Mouse (Mus musculus) limb, embryonic 12.5 days (tissue): ENCODE data around the gene Sall2. TPM values are rescaled to one million over a fixed set of nuclear protein-coding genes. Genes with fewer than 3 reads are reported as not detected.

ENCODE experiments used
- ATAC-seq: fragments of 200-750 bp; cut with Nextera tagmentation; 2 replicates; pipeline ENCODE4 v1.8.0; 2017; ENCODE audit warnings: low read depth, moderate TSS enrichment; ENCODE audit not compliant: insufficient number of reproducible peaks, insufficient read depth, low FRiP score, low TSS enrichment
- H3K27ac ChIP-seq: fragments of 300-500 bp; sonication (generic); 2 replicates; pipeline ENCODE4 v1.5.1; 2016; ENCODE audit warnings: mild to moderate bottlenecking, moderate library complexity
- H3K27me3 ChIP-seq: fragments of 300-500 bp; sonication (generic); 2 replicates; pipeline ENCODE4 v1.6.1; 2016; ENCODE audit warnings: mild to moderate bottlenecking, moderate library complexity
- H3K36me3 ChIP-seq: fragments of 300-500 bp; sonication (generic); 2 replicates; pipeline ENCODE4 v1.6.1; 2016; ENCODE audit warnings: mild to moderate bottlenecking, moderate library complexity
- H3K4me1 ChIP-seq: fragments of 300-500 bp; sonication (generic); replicated peaks from 2 replicates; pipeline ENCODE4 v1.6.1; 2016
- H3K4me2 ChIP-seq: fragments of 300-500 bp; sonication (generic); 2 replicates; pipeline ENCODE4 v1.6.1; 2016; ENCODE audit warnings: mild to moderate bottlenecking, moderate library complexity
- H3K4me3 ChIP-seq: fragments of 300-500 bp; sonication (generic); replicated peaks from 2 replicates; pipeline ENCODE4 v1.5.1; 2016; ENCODE audit warnings: mild to moderate bottlenecking
- H3K9ac ChIP-seq: fragments of 300-500 bp; sonication (generic); replicated peaks from 2 replicates; pipeline ENCODE4 v1.6.1; 2016; ENCODE audit warnings: mild to moderate bottlenecking, moderate library complexity
- H3K9me3 ChIP-seq: fragments of 300-500 bp; sonication (generic); 2 replicates; pipeline ENCODE4 v1.6.1; 2016; ENCODE audit warnings: mild to moderate bottlenecking, moderate library complexity
- WGBS: fragments of 180-500 bp; shearing (Covaris S2); methylation state at CpG from one replicate; pipeline ENCODE4 v1.1.7; 2016; 5-methylcytosine and 5-hydroxymethylcytosine counted together
- polyA plus RNA-seq: library from polyadenylated mRNA; unstranded; fragments of >200 nt; fragmentation: Nextera tagmentation; extraction: Ambion mirVana; gene quantifications from 2 replicates; pipeline ENCODE4 v1.2.1, GENCODE M21; 2016

Sall2 gene
- polyA plus RNA-seq, 1 experiment from 2014 or later: 30.9 TPM

GRCm38 (mm10) chr14:52295558-52296264 is 32.9 kb downstream of the Sall2 start:
- no peaks in the 10 kb centered on the region for H3K9me3 ChIP-seq
- 74% methylated on average over 6 of the region's 6 CpGs for WGBS
- ATAC-seq: no peak

DNA sequence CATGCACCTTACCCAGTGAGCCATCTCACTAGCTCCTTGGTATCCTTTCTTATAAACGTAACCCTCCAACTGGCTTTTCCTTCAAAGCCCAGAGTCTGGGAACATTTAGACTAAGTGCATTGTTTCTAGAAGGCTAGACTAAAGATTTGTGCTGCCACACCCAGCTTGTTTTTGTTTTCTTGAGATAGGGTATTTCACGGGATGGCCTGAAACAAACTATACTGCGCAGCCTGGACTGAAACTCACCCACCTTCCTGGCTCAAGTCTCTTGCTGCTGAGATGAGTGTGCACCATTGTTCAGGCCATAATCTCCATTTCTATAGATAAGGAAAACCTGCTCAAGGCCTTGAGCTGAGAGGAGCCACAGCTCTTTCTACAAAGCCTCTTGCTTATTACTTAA is 44.4 kb downstream of the Sall2 start:
- Histone ChIP-seq H3K27ac (no peak overlapping the region), H3K27me3 (no peaks in the 10 kb centered on the region), H3K4me1 (peaks cover 5% of the 10 kb centered on the region), H3K4me3 (no peak overlapping the region), H3K36me3 (peaks cover 41% of the 10 kb centered on the region), H3K9ac (no peak overlapping the region), H3K9me3 (no peaks in the 10 kb centered on the region), H3K4me2 (no peak overlapping the region)
- 94% methylated on average over 3 of the region's 3 CpGs for WGBS
- no peak for ATAC-seq

More at GRCm38 (mm10) chr14:52295558-52296264, 32.9 kb downstream of the Sall2 start:
- H3K27me3 ChIP-seq: no peaks in the 10 kb centered on the region
- H3K27ac ChIP-seq: no peak overlapping the region
- no peak overlapping the region for H3K4me3 ChIP-seq
- H3K4me2 ChIP-seq: no peak overlapping the region
- no peak overlapping the region for H3K9ac ChIP-seq
- H3K4me1 ChIP-seq: no peaks in the 10 kb centered on the region
- H3K36me3 ChIP-seq: peaks cover 88% of the 10 kb centered on the region

DNA sequence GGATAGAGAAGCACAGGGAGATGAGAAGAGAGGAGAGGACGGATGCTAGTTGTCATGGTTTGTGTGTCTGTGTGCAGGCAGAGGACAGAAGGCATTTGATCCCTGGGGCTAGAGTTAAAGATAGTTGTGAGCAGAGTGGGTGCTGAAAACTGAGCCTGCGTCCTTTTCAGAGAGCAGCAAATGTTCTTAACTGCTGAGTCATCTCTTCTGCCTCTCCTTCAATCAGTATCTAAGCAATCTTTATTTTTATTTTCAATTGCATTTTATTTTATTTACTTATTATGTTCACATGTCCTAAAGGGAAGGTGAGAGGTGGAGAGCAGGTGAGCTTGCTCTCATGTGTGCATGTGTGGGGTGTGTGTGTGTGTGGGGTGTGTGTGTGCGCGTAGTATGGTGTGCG is 44.9 kb downstream of the Sall2 start:
- H3K27me3 ChIP-seq: no peaks in the 10 kb centered on the region
- H3K27ac ChIP-seq: no peak overlapping the region
- WGBS: 95% methylated on average over 5 of the region's 5 CpGs

DNA sequence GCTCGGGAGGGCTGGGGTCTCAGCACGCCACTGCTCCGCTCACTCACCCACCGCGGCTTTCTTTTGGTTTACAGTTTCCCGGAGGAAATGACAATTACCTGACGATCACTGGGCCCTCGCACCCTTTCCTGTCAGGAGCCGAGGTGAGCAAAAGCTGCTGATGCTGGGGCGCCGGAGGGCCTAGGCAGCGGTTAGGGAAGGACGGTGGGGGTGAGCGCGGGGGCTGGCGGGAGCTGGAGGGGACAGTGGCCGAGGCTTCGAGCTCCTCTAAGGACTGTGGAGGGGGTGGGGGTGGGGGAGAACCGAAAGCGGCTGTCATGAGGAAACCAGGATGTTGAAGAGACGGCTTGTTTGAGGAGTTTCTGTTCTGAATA is 48.8 kb downstream of the Sall2 start:
- 2% methylated on average over 21 of the region's 21 CpGs for WGBS
- H3K27me3 ChIP-seq: no peaks in the 10 kb centered on the region
- H3K4me1 ChIP-seq: peaks cover 8% of the 10 kb centered on the region
- no peaks in the 10 kb centered on the region for H3K9me3 ChIP-seq
- H3K4me2 ChIP-seq: peak overlapping the region; percentile 73
- peak overlapping the region; percentile 82 for H3K4me3 ChIP-seq
- peak overlapping the region; percentile 83 for H3K9ac ChIP-seq
- peak overlapping the region; percentile 77 for H3K27ac ChIP-seq
- ATAC-seq: peak; percentile 24; the same call in 1 of the 2 replicates
- H3K36me3 ChIP-seq: peaks cover 12% of the 10 kb centered on the region

More for the DNA sequence above, 44.9 kb downstream of the Sall2 start:
- Histone ChIP-seq H3K4me3 (no peak overlapping the region), H3K4me2 (no peak overlapping the region), H3K9me3 (no peaks in the 10 kb centered on the region), H3K36me3 (peaks cover 36% of the 10 kb centered on the region), H3K4me1 (peaks cover 5% of the 10 kb centered on the region), H3K9ac (no peak overlapping the region)
- no peak for ATAC-seq

DNA sequence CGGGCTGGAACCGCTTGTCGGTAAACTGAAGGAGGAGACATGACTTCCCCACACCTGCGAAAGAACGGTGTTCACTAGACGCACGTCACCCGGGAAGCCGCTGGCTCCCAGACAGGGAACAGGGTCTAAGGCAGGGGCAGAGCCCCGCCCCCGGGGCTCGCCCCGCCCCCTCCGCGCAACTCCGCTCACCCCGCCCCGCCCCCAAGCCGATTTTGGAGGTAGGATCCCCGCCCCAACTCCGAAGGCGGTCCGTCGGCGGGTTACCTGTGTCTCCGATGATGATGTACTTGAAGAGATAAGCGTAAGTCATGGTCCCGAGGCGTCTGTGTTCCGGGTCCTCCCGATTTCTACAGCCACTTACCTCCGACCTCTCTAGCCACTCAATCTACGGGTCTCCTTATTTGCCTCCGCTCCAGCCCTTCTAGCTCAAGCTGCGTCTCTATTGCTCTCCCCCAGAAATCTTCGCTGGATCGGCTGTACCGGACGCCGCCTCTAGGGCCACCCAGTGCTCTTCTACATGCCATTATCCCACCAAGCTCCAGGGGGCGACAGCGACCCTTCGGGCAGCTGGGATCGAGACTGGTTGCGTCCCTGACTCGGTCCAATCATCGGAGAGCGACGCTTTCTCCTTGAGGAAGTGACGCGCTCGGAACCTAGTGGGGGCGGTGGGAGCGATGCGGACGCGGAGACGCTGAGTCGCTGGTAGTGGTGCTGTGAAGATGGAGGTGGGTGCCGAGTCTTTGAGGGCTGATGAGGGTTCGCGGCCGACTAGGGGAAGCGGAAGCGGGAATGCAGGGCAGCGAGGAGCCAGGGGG is 49.4 kb downstream of the Sall2 start, which contains the start of the genes Tox4 and Rab2b:
TSS of gene Tox4 (plus strand) at position 215 of the 815 bp plus-strand sequence.
TSS of gene Rab2b (minus strand) at position 614 of the 815 bp plus-strand sequence.
- Histone ChIP-seq H3K4me3 (peak within 1 kb of the TSS; percentile 82), H3K4me2 (peak within 1 kb of the TSS; percentile 73), H3K9me3 (no peaks in the 10 kb centered on the region), H3K27ac (peak within 1 kb of the TSS; percentile 77), H3K27me3 (no peaks in the 10 kb centered on the region), H3K36me3 (peaks cover 18% of the 10 kb centered on the region), H3K4me1 (peaks cover 8% of the 10 kb centered on the region), H3K9ac (peak within 1 kb of the TSS; percentile 83)
- WGBS: under 1% methylated on average over 66 of the region's 66 CpGs
- peak; percentile 99 for ATAC-seq

GRCm38 (mm10) chr14:52277210-52277609 is 51.4 kb downstream of the Sall2 start:
- Histone ChIP-seq H3K9ac (no peak overlapping the region), H3K27ac (no peak overlapping the region), H3K9me3 (no peaks in the 10 kb centered on the region), H3K4me3 (no peak overlapping the region), H3K36me3 (peaks cover 34% of the 10 kb centered on the region), H3K27me3 (no peaks in the 10 kb centered on the region), H3K4me1 (peaks cover 8% of the 10 kb centered on the region), H3K4me2 (no peak overlapping the region)
- WGBS: 86% methylated on average over 4 of the region's 4 CpGs
- no peak for ATAC-seq

DNA sequence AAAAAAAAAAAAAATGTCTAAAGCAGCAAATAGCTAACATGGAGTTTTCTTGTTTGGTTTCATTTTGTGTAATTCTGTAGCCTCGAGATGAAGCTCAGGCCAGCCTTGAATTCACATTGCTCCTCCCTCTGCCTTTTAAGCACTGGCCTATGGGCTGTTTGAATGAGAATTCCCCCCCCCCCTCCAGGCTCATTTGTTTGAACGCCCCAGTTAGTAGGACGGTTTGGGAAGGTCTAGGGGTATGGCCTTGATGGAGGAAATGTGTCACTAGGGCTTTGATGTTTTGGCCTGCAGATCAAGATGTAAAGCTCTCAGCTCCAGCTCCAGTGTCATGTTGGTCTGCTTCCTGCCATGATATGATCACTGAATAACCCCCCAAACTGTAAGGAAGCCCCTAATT is 55.8 kb downstream of the Sall2 start:
- WGBS: 67% methylated on average over 3 of the region's 3 CpGs

More for the DNA sequence above, 55.8 kb downstream of the Sall2 start:
- peaks cover 57% of the 10 kb centered on the region for H3K36me3 ChIP-seq
- H3K4me3 ChIP-seq: no peak overlapping the region
- H3K9ac ChIP-seq: no peak overlapping the region
- H3K9me3 ChIP-seq: no peaks in the 10 kb centered on the region
- no peaks in the 10 kb centered on the region for H3K4me1 ChIP-seq
- no peak overlapping the region for H3K27ac ChIP-seq
- no peaks in the 10 kb centered on the region for H3K27me3 ChIP-seq
- H3K4me2 ChIP-seq: no peak overlapping the region
- no peak for ATAC-seq

Other genes with a start within 250 kb of the Sall2 start
- gene Hnrnpc, start 224.7 kb downstream of the Sall2 start, polyA plus RNA-seq: 852 and 869 TPM in 2 replicates
- gene Rpgrip1, start 218.1 kb downstream of the Sall2 start, polyA plus RNA-seq: 72.7 and 84.1 TPM in 2 replicates
- 83.2 and 84.7 TPM in 2 replicates for gene Supt16, start 131.3 kb downstream of the Sall2 start, polyA plus RNA-seq
- gene Chd8, start 71.0 kb downstream of the Sall2 start, polyA plus RNA-seq: 49.6 and 53.7 TPM in 2 replicates
- gene Tox4, start 49.6 kb downstream of the Sall2 start, polyA plus RNA-seq: 47.2 and 51.3 TPM in 2 replicates
- 23.2 and 23.5 TPM in 2 replicates for gene Rab2b, start 49.2 kb downstream of the Sall2 start, polyA plus RNA-seq
- gene Mettl3, start 23.6 kb downstream of the Sall2 start, polyA plus RNA-seq: 59.9 and 61.0 TPM in 2 replicates
- gene Olfr1513, start 27.6 kb upstream of the Sall2 start, polyA plus RNA-seq: not detected in 2 replicates
- not detected in 2 replicates for gene Olfr1512, start 50.4 kb upstream of the Sall2 start, polyA plus RNA-seq
- not detected in 2 replicates for gene Olfr1511, start 68.6 kb upstream of the Sall2 start, polyA plus RNA-seq
- not detected in 2 replicates for gene Olfr1510, start 85.6 kb upstream of the Sall2 start, polyA plus RNA-seq
- not detected in 2 replicates for gene Olfr1509, start 114.2 kb upstream of the Sall2 start, polyA plus RNA-seq
- gene Olfr1508, start 138.7 kb upstream of the Sall2 start, polyA plus RNA-seq: not detected in 2 replicates
- not detected in 2 replicates for gene Olfr1507, start 167.0 kb upstream of the Sall2 start, polyA plus RNA-seq